Mouse (Mus musculus) midbrain, embryonic 16.5 days (tissue): ENCODE data around the gene Cisd3. TPM values are rescaled to one million over a fixed set of nuclear protein-coding genes. Genes with fewer than 3 reads are reported as not detected.

Source experiments
- ATAC-seq: fragments of 200-750 bp; cut with Nextera tagmentation; 2 replicates; pipeline ENCODE4 v1.8.0; 2017; ENCODE audit warnings: moderate TSS enrichment
- H3K27ac ChIP-seq: fragments of 300-500 bp; sonication (generic); 2 replicates; pipeline ENCODE4 v1.5.1; 2014; ENCODE audit warnings: mild to moderate bottlenecking, low read length, mixed read lengths
- H3K27me3 ChIP-seq: fragments of 300-500 bp; sonication (generic); 2 replicates; pipeline ENCODE4 v1.6.1; 2014; ENCODE audit warnings: low read depth, low read length, mixed read lengths; ENCODE audit not compliant: control insufficient read depth, insufficient read depth
- H3K36me3 ChIP-seq: fragments of 300-500 bp; sonication (generic); 2 replicates; pipeline ENCODE4 v1.6.1; 2014; ENCODE audit warnings: mild to moderate bottlenecking, low read length, moderate library complexity, mixed read lengths; ENCODE audit not compliant: control insufficient read depth, insufficient read depth
- H3K4me1 ChIP-seq: fragments of 300-500 bp; sonication (generic); 2 replicates; pipeline ENCODE4 v1.6.1; 2014; ENCODE audit warnings: mild to moderate bottlenecking, low read length, mixed read lengths; ENCODE audit not compliant: control insufficient read depth, insufficient read depth
- H3K4me2 ChIP-seq: fragments of 300-500 bp; sonication (generic); 2 replicates; pipeline ENCODE4 v1.6.1; 2014; ENCODE audit warnings: mild to moderate bottlenecking, low read length, mixed read lengths
- H3K4me3 ChIP-seq: fragments of 300-500 bp; sonication (generic); 2 replicates; pipeline ENCODE4 v1.5.1; 2014; ENCODE audit warnings: low read depth, mild to moderate bottlenecking, low read length, moderate library complexity, mixed read lengths
- H3K9ac ChIP-seq: fragments of 300-500 bp; sonication (generic); 2 replicates; pipeline ENCODE4 v1.6.1; 2014; ENCODE audit warnings: low read depth, low read length, mixed read lengths
- H3K9me3 ChIP-seq: fragments of 300-500 bp; sonication (generic); replicated peaks from 2 replicates; pipeline ENCODE4 v1.6.1; 2014; ENCODE audit warnings: mild to moderate bottlenecking, low read length, mixed read lengths; ENCODE audit not compliant: control insufficient read depth, poor library complexity, severe bottlenecking
- WGBS: fragments of 180-500 bp; shearing (Covaris S2); extraction: QIAGEN DNeasy Blood & Tissue Kit; methylation state at CpG from one replicate; pipeline ENCODE4 v1.1.7; 2014; 5-methylcytosine and 5-hydroxymethylcytosine counted together
- polyA plus RNA-seq: library from polyadenylated mRNA; unstranded; fragments of >200 nt; fragmentation: Nextera tagmentation; extraction: Ambion mirVana; gene quantifications from 2 replicates; pipeline ENCODE4 v1.2.1, GENCODE M21; 2015

The Cisd3 gene
- polyA plus RNA-seq, 1 experiment from 2014 or later, result 29.8 TPM

- 80% methylated on average over 4 of the region's 4 CpGs for WGBS
- H3K27ac ChIP-seq, result peak overlapping the region; percentile 70
- H3K9me3 ChIP-seq, result no peaks in the 10 kb centered on the region
- H3K9ac ChIP-seq, result peak overlapping the region; percentile 22; the same call in 1 of the 2 replicates
- no peaks in the 10 kb centered on the region for H3K27me3 ChIP-seq
- ATAC-seq, result no peak
- no peak overlapping the region for H3K4me3 ChIP-seq
- peaks cover 22% of the 10 kb centered on the region for H3K36me3 ChIP-seq
- H3K4me1 ChIP-seq, result peaks cover 38% of the 10 kb centered on the region
- H3K4me2 ChIP-seq, result peak overlapping the region; percentile 76; the same call in 1 of the 2 replicates
Measured at GRCm38 (mm10) chr11:97694435-97694834, 8.8 kb downstream of the Cisd3 start.

GRCm38 (mm10) chr11:97694921-97695711 is 9.5 kb downstream of the Cisd3 start:
- 0 out of 2 replicates have a peak, but pooled peaks have one; percentile 11 for ATAC-seq
- H3K4me1 ChIP-seq, result peaks cover 38% of the 10 kb centered on the region

GRCm38 (mm10) chr11:97695712-97696401 is 10.2 kb downstream of the Cisd3 start:
- 26% methylated on average over 9 of the region's 9 CpGs for WGBS
- peak overlapping the region; percentile 76 for H3K4me2 ChIP-seq
- peaks cover 38% of the 10 kb centered on the region for H3K4me1 ChIP-seq
- peak overlapping the region; percentile 70 for H3K27ac ChIP-seq
- peak overlapping the region; percentile 26 for H3K4me3 ChIP-seq
- H3K27me3 ChIP-seq, result no peaks in the 10 kb centered on the region
- no peak for ATAC-seq
- peaks cover 17% of the 10 kb centered on the region for H3K36me3 ChIP-seq
- no peaks in the 10 kb centered on the region for H3K9me3 ChIP-seq
- peak overlapping the region; percentile 60 for H3K9ac ChIP-seq

More at GRCm38 (mm10) chr11:97694921-97695711, 9.5 kb downstream of the Cisd3 start:
- H3K4me2 ChIP-seq, result peak overlapping the region; percentile 76
- no peaks in the 10 kb centered on the region for H3K9me3 ChIP-seq
- no peaks in the 10 kb centered on the region for H3K27me3 ChIP-seq
- peak overlapping the region; percentile 60 for H3K9ac ChIP-seq
- H3K36me3 ChIP-seq, result peaks cover 22% of the 10 kb centered on the region
- peak overlapping the region; percentile 26 for H3K4me3 ChIP-seq
- WGBS, result 21% methylated on average over 17 of the region's 17 CpGs
- H3K27ac ChIP-seq, result peak overlapping the region; percentile 70

- H3K4me2 ChIP-seq, result peak overlapping the region; percentile 76
- no peaks in the 10 kb centered on the region for H3K9me3 ChIP-seq
- ATAC-seq, result no peak
- no peak overlapping the region; the same call in 1 of the 2 replicates for H3K27ac ChIP-seq
- H3K27me3 ChIP-seq, result no peaks in the 10 kb centered on the region
- H3K4me1 ChIP-seq, result peaks cover 45% of the 10 kb centered on the region
- peaks cover 8% of the 10 kb centered on the region for H3K36me3 ChIP-seq
- 68% methylated on average over 8 of the region's 8 CpGs for WGBS
- no peak overlapping the region for H3K9ac ChIP-seq
- H3K4me3 ChIP-seq, result no peak overlapping the region
Measured at GRCm38 (mm10) chr11:97696669-97697068, 11.0 kb downstream of the Cisd3 start.

GRCm38 (mm10) chr11:97697199-97697890 is 11.7 kb downstream of the Cisd3 start:
- no peaks in the 10 kb centered on the region for H3K9me3 ChIP-seq
- peak overlapping the region; percentile 38 for H3K27ac ChIP-seq
- peak overlapping the region; percentile 88 for H3K4me3 ChIP-seq
- peak overlapping the region; percentile 76 for H3K4me2 ChIP-seq
- no peak for ATAC-seq
- peak overlapping the region; percentile 94 for H3K9ac ChIP-seq
- H3K4me1 ChIP-seq, result peaks cover 50% of the 10 kb centered on the region
- 50% methylated on average over 11 of the region's 11 CpGs for WGBS
- H3K36me3 ChIP-seq, result peaks cover 3% of the 10 kb centered on the region; the same call in 1 of the 2 replicates
- no peaks in the 10 kb centered on the region for H3K27me3 ChIP-seq

GRCm38 (mm10) chr11:97697891-97698529 is 12.4 kb downstream of the Cisd3 start:
- no peak for ATAC-seq
- no peaks in the 10 kb centered on the region for H3K27me3 ChIP-seq

GRCm38 (mm10) chr11:97698741-97699611 is 13.3 kb downstream of the Cisd3 start:
- Histone ChIP-seq H3K27ac (peak overlapping the region; percentile 98), H3K9me3 (no peaks in the 10 kb centered on the region), H3K4me1 (peaks cover 51% of the 10 kb centered on the region), H3K4me2 (peak overlapping the region; percentile 76), H3K9ac (peak overlapping the region; percentile 94), H3K36me3 (no peaks in the 10 kb centered on the region), H3K27me3 (no peaks in the 10 kb centered on the region), H3K4me3 (peak overlapping the region; percentile 88)
- 0% methylated on average over 50 of the region's 63 CpGs for WGBS
- no peak for ATAC-seq

More at GRCm38 (mm10) chr11:97697891-97698529, 12.4 kb downstream of the Cisd3 start:
- peak overlapping the region; percentile 88 for H3K4me3 ChIP-seq
- H3K27ac ChIP-seq, result peak overlapping the region; percentile 98
- H3K4me2 ChIP-seq, result peak overlapping the region; percentile 76
- H3K36me3 ChIP-seq, result no peaks in the 10 kb centered on the region; the same call in 1 of the 2 replicates
- peaks cover 50% of the 10 kb centered on the region for H3K4me1 ChIP-seq
- H3K9me3 ChIP-seq, result no peaks in the 10 kb centered on the region
- peak overlapping the region; percentile 94 for H3K9ac ChIP-seq
- WGBS, result 0% methylated on average over 14 of the region's 14 CpGs
